Mouse (Mus musculus): ENCODE results near the gene Atg101. TPM values are rescaled to one million over a fixed set of nuclear protein-coding genes. Genes with fewer than 3 reads are reported as not detected.

Atg101 gene
- polyA plus RNA-seq, 1 experiment from 2014 or later, result 31.7 TPM

Other genes with a start within 250 kb of the Atg101 start
- not detected in 2 replicates for gene Gm47841, start 236.9 kb upstream of the Atg101 start, polyA plus RNA-seq (2015; fragmentation: Nextera tagmentation; extraction: Ambion mirVana)
- 0.13 and 0.17 TPM in 2 replicates for gene Fignl2, start 205.7 kb upstream of the Atg101 start, polyA plus RNA-seq (2015; fragmentation: Nextera tagmentation; extraction: Ambion mirVana)
- not detected in 2 replicates for gene Ankrd33, start 168.5 kb upstream of the Atg101 start, polyA plus RNA-seq (2015; fragmentation: Nextera tagmentation; extraction: Ambion mirVana)
- gene Acvrl1, start 155.8 kb upstream of the Atg101 start, polyA plus RNA-seq (2015; fragmentation: Nextera tagmentation; extraction: Ambion mirVana), result 1.2 and 1.3 TPM in 2 replicates
- 1.0 and 1.6 TPM in 2 replicates for gene Acvr1b, start 110.2 kb upstream of the Atg101 start, polyA plus RNA-seq (2015; fragmentation: Nextera tagmentation; extraction: Ambion mirVana)
- gene Grasp, start 60.1 kb upstream of the Atg101 start, polyA plus RNA-seq (2015; fragmentation: Nextera tagmentation; extraction: Ambion mirVana), result 0.29 and 0.44 TPM in 2 replicates
- gene Nr4a1, start 30.0 kb upstream of the Atg101 start, polyA plus RNA-seq (2015; fragmentation: Nextera tagmentation; extraction: Ambion mirVana), result 0.43 and 0.56 TPM in 2 replicates
- gene 6030408B16Rik, start 8.9 kb downstream of the Atg101 start, polyA plus RNA-seq (2015; fragmentation: Nextera tagmentation; extraction: Ambion mirVana), result 0.13 and 0.22 TPM in 2 replicates
- 0.10 TPM in 2 replicates for gene Krt80, start 85.9 kb downstream of the Atg101 start, polyA plus RNA-seq (2015; fragmentation: Nextera tagmentation; extraction: Ambion mirVana)
- 2.9 and 5.1 TPM in 2 replicates for gene Krt7, start 126.8 kb downstream of the Atg101 start, polyA plus RNA-seq (2015; fragmentation: Nextera tagmentation; extraction: Ambion mirVana)
- not detected in 2 replicates for gene Krt87, start 154.5 kb downstream of the Atg101 start, polyA plus RNA-seq (2015; fragmentation: Nextera tagmentation; extraction: Ambion mirVana)
- not detected in 2 replicates for gene Krt88, start 163.5 kb downstream of the Atg101 start, polyA plus RNA-seq (2015; fragmentation: Nextera tagmentation; extraction: Ambion mirVana)
- not detected in 2 replicates for gene Krt81, start 179.5 kb downstream of the Atg101 start, polyA plus RNA-seq (2015; fragmentation: Nextera tagmentation; extraction: Ambion mirVana)
- gene Krt86, start 189.2 kb downstream of the Atg101 start, polyA plus RNA-seq (2015; fragmentation: Nextera tagmentation; extraction: Ambion mirVana), result not detected in 2 replicates
- gene Krt83, start 207.2 kb downstream of the Atg101 start, polyA plus RNA-seq (2015; fragmentation: Nextera tagmentation; extraction: Ambion mirVana), result not detected in 2 replicates
- gene Gm49425, start 233.0 kb downstream of the Atg101 start, polyA plus RNA-seq (2015; fragmentation: Nextera tagmentation; extraction: Ambion mirVana), result not detected in 2 replicates
- gene Krt84, start 248.5 kb downstream of the Atg101 start, polyA plus RNA-seq (2015; fragmentation: Nextera tagmentation; extraction: Ambion mirVana), result not detected in 2 replicates